Mouse (Mus musculus) WW6 (cell line): ENCODE measurements around the gene Rabl2.

Experiments used
- DNase-seq: peaks from one replicate; pipeline ENCODE4 v3.0.0-alpha.2; 2013; ENCODE audit warnings: low read depth, low spot score

Rabl2 gene

GRCm38 (mm10) chr15:89551733-89552132 is 40.0 kb downstream of the Rabl2 start:
- DNase-seq, result no peak

GRCm38 (mm10) chr15:89550506-89550905 is 41.2 kb downstream of the Rabl2 start:
- DNase-seq, result no peak

DNA sequence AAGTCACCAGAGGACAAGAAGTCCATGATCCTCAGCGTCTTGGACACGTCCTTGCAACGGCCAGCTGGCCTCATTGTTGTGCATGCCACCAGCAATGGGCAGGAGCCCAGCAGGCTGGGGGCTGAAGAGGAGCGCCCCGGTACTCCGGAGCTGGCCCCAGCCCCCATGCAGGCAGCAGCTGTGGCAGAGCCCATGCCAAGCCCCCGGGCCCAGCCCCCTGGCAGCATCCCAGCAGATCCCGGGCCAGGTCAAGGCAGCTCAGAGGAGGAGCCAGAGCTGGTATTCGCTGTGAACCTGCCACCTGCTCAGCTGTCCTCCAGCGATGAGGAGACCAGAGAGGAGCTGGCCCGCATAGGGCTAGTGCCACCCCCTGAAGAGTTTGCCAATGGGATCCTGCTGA is 42.9 kb downstream of the Rabl2 start:
- DNase-seq, result no peak

GRCm38 (mm10) chr15:89547824-89548601 is 43.7 kb downstream of the Rabl2 start:
- peak; percentile 55 for DNase-seq

DNA sequence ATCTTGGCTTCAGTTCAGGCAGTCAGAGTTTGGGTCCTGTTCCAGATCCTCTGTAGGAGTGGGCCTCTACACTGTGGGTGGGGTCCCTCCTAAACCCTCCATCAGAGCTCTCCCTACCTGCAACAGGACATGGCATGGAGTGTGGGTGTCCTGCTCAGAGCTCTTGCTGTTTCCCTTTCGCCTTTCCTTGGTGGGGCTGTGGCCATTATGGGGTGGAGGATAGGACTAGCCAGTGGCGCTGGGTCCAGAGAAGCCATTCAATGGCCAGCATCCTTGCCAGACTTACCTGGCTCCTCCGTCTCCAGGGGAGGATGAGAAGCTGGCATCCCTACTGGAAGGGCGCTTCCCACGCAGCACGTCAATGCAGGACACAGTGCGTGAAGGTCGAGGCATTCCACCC is 44.4 kb downstream of the Rabl2 start:
- no peak for DNase-seq

- no peak for DNase-seq
These were observed 47.6 kb downstream of the Rabl2 start for GRCm38 (mm10) chr15:89544171-89544570.

DNA sequence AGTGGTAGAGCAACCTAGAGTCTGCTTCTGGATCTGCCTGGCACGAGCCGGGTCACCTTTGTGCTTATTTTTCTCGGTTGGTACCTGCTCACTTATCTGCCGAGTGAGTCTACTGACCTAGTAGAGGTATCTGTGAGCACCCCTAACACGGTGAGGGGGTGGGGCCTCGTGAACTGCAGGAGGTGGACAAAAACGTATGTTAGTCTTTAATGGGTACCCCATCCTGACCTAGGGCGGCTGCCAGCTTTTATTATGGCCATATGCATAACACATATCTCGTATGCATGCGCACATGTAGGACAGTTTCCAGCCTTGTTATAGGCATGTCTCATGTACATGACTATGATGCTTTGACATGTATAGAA is 57.9 kb downstream of the Rabl2 start:
- no peak for DNase-seq

DNA sequence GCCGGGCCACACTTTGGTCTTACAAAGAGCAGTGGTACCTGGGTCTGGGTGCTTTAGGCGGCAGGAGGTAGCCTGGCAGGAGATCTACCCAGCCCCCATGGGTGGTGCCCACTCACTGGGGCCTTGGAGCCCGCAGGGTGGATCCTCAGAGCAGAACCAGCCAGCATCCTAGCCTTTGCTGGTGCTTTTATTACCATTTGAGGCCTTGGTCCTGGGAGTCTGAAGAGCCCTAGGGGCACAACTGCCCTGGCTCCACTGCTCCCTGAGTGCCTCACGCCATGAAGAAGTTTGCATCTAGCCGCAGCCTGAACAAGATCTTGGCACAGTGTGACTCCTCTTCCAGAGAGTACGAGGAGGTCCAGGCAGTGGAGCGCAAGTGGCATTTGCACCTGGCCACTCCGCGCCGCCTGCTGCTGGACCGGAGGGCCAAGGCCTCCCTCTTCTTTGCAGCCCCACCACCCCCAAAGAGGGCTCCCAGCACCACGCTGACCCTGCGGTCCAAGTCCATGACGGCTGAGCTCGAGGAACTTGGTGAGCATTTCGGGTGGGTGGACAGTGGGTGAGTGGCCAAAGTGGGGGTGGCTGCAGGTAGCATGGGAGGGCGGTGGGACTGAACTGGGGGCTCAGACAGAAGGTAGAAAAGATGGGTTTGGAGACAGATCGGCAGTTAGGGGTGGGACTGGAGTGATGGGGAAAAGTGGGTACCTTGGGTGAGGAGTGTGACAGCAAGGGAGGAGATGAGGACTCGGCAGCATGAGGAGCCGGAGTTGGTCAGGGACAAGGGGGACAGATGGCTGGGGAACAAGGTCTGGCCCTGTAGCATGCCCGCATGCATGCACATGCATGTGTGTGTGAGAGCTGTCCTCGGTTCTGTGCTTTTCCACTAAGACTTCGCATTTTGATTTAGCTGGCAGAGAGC is 58.5 kb downstream of the Rabl2 start:
- no peak for DNase-seq
